Mouse (Mus musculus): ENCODE results near the gene Uncx. TPM values are rescaled to one million over a fixed set of nuclear protein-coding genes. Genes with fewer than 3 reads are reported as not detected.

Gene Uncx
- total RNA-seq, 1 experiment, result not detected

DNA sequence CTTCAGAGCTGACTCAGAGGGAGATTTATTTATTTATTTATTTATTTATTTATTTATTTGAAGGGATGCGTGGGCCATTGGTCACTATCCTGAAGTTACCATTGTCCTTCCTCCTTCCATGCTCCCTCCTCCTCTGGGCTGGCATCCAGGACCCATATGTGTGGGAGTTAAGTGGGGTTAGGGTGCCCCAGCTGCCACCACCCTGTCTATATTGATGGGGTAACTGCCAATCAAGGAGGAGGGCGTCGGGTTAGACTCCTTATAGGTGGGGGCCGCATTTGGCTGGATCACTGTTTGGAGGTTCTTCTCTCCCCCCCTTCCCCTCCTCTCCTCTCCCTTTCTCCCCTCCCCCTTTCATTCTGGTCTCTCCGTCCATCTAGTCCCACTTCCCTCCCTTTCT, 738 bp upstream of the Uncx start:
- in situ Hi-C loops (cut with MboI; ENCODE audit: low sequenced_read_pairs in 2 of 2, unreplicated experiment in 2 of 2), result loop anchor here (5.0 to 25.0 kb wide), 3 partner anchors 365 to 945 kb away; partner anchors contain the start of genes Elfn1 (in 1 of the 2) and Pdgfa (in 1 of the 2)
- no peaks in the 10 kb centered on the region for H3K36me3 ChIP-seq (ENCODE audit: control insufficient read depth, insufficient read depth, low read length, poor library complexity, severe bottlenecking)
- H3K9me3 ChIP-seq (ENCODE audit: control insufficient read depth, insufficient read depth, low read depth, low read length), result no peaks in the 10 kb centered on the region
- H3K27ac ChIP-seq (ENCODE audit: insufficient read depth, low read depth, low read length, poor library complexity, severe bottlenecking), result no peak overlapping the region
- no peak for TF ChIP-seq CHD2 (IDR thresholded peaks at IDR 0.05; ENCODE audit: low read depth, low read length)
- TF ChIP-seq ZNF384 (IDR thresholded peaks at IDR 0.05; ENCODE audit: low read depth, low read length), result no peak
- TF ChIP-seq HCFC1 (IDR thresholded peaks at IDR 0.05; ENCODE audit: borderline replicate concordance, insufficient read depth, low read length), result no peak
- TF ChIP-seq MAFK (IDR thresholded peaks at IDR 0.05; ENCODE audit: insufficient read depth, low read depth, low read length), result no peak
- no peak for TF ChIP-seq ZC3H11A (IDR thresholded peaks at IDR 0.05; ENCODE audit: borderline replicate concordance, low read depth, low read length)
- no peak overlapping the region for H3K4me3 ChIP-seq (ENCODE audit: insufficient read depth in 1 of 2, low read depth in 1 of 2, low read length in 2 of 2, poor library complexity in 1 of 2, severe bottlenecking in 1 of 2)
- no peaks in the 10 kb centered on the region for H3K4me1 ChIP-seq (ENCODE audit: control insufficient read depth in 2 of 2, insufficient read depth in 2 of 2, low read length in 2 of 2, poor library complexity in 1 of 2)
- no peak for DNase-seq (ENCODE audit: low read depth, low spot score)
- no peak overlapping the region for H3K9ac ChIP-seq (ENCODE audit: insufficient read depth, low read depth, low read length, poor library complexity, severe bottlenecking)

DNA sequence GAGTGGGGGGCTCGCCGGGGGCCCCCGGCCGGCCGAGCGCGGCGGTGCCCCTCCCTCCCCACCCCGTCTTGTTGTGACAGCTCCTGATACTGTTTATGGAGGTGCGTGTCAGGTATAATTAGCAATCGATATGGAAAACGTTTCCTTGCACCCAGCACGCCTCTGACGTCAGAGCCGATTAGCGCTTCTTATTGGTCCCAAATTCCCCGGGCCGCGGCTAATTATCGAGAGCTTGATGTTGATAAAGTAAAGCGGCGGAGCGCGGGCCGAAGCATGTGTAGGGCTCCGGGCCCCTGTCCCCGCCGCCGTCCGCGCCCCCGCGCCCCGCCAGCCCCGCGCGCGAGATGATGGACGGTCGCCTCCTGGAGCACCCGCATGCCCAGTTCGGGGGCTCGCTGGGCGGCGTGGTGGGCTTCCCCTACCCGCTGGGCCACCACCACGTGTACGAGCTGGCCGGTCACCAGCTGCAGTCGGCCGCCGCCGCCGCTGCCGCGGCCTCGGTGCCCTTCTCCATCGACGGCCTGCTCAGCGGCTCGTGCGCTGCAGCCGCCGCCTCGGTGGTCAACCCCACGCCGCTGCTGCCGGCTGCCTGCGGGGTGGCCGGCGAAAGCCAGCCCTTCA, 466 bp downstream of the Uncx start:
- DNase-seq (ENCODE audit: low read depth, low spot score), result no peak
- no peak for TF ChIP-seq ZC3H11A (IDR thresholded peaks at IDR 0.05; ENCODE audit: borderline replicate concordance, low read depth, low read length)
- TF ChIP-seq MAFK (IDR thresholded peaks at IDR 0.05; ENCODE audit: insufficient read depth, low read depth, low read length), result no peak
- TF ChIP-seq CHD2 (IDR thresholded peaks at IDR 0.05; ENCODE audit: low read depth, low read length), result no peak
- TF ChIP-seq ZNF384 (IDR thresholded peaks at IDR 0.05; ENCODE audit: low read depth, low read length), result no peak
- no peak for TF ChIP-seq HCFC1 (IDR thresholded peaks at IDR 0.05; ENCODE audit: borderline replicate concordance, insufficient read depth, low read length)
- Histone ChIP-seq H3K27ac (ENCODE audit: insufficient read depth, low read depth, low read length, poor library complexity, severe bottlenecking) (no peak overlapping the region), H3K4me3 (ENCODE audit: insufficient read depth in 1 of 2, low read depth in 1 of 2, low read length in 2 of 2, poor library complexity in 1 of 2, severe bottlenecking in 1 of 2) (peak overlapping the region; percentile 4 to 48; a peak in 3 of 4 replicates), H3K9ac (ENCODE audit: insufficient read depth, low read depth, low read length, poor library complexity, severe bottlenecking) (no peak overlapping the region), H3K36me3 (ENCODE audit: control insufficient read depth, insufficient read depth, low read length, poor library complexity, severe bottlenecking) (no peaks in the 10 kb centered on the region), H3K9me3 (ENCODE audit: control insufficient read depth, insufficient read depth, low read depth, low read length) (no peaks in the 10 kb centered on the region), H3K4me1 (ENCODE audit: control insufficient read depth in 2 of 2, insufficient read depth in 2 of 2, low read length in 2 of 2, poor library complexity in 1 of 2) (no peaks in the 10 kb centered on the region)
- in situ Hi-C loops (cut with MboI; ENCODE audit: low sequenced_read_pairs in 2 of 2, unreplicated experiment in 2 of 2), result loop anchor here (5.0 to 25.0 kb wide), 3 partner anchors 364 to 944 kb away; partner anchors contain the start of genes Elfn1 (in 1 of the 2) and Pdgfa (in 1 of the 2)

DNA sequence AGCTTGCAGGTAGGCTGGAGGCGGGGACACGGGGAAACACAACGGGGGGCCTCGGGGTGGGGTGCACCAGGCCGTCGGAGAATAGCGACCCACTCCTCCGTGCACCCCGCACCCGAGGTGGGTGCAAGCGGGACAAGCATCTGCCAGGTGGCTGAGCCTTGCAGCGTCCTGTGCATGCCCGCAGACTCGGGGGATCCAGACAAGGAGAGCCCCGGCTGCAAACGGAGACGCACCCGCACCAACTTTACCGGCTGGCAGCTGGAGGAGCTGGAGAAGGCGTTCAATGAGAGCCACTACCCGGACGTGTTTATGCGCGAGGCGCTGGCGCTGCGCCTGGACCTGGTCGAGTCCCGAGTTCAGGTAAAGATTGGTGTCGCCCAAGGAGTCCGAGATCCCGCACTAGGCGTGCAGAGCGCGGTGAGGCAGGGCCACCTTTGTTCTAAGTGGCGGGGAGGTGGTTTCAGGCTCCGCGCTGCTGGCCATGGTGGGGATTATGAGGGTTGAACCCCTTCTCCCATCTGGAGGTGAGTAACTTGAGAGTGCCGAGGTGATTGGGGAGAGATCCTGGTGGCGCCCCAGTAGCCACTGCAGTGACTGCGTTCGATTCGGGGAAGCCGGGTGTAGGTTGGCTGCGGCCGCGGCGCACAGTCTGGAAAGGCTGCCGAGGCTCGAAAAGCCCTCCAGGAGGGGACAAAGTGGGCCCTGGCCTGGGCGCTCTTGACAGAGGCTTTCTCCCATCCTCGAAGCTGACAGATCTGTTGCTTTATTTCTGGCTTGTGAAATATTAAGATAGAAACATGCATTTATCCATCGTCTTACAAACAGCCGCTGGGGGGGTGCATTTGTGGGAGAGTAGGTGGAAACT, 1.2 kb downstream of the Uncx start:
- H3K4me1 ChIP-seq (ENCODE audit: control insufficient read depth in 2 of 2, insufficient read depth in 2 of 2, low read length in 2 of 2, poor library complexity in 1 of 2), result no peaks in the 10 kb centered on the region
- H3K36me3 ChIP-seq (ENCODE audit: control insufficient read depth, insufficient read depth, low read length, poor library complexity, severe bottlenecking), result no peaks in the 10 kb centered on the region
- TF ChIP-seq ZC3H11A (IDR thresholded peaks at IDR 0.05; ENCODE audit: borderline replicate concordance, low read depth, low read length), result no peak
- no peak for TF ChIP-seq MAFK (IDR thresholded peaks at IDR 0.05; ENCODE audit: insufficient read depth, low read depth, low read length)
- TF ChIP-seq HCFC1 (IDR thresholded peaks at IDR 0.05; ENCODE audit: borderline replicate concordance, insufficient read depth, low read length), result no peak
- TF ChIP-seq ZNF384 (IDR thresholded peaks at IDR 0.05; ENCODE audit: low read depth, low read length), result no peak
- TF ChIP-seq CHD2 (IDR thresholded peaks at IDR 0.05; ENCODE audit: low read depth, low read length), result no peak
- DNase-seq (ENCODE audit: low read depth, low spot score), result no peak
- no peak overlapping the region for H3K27ac ChIP-seq (ENCODE audit: insufficient read depth, low read depth, low read length, poor library complexity, severe bottlenecking)
- H3K9me3 ChIP-seq (ENCODE audit: control insufficient read depth, insufficient read depth, low read depth, low read length), result no peaks in the 10 kb centered on the region
- in situ Hi-C loops (cut with MboI; ENCODE audit: low sequenced_read_pairs in 2 of 2, unreplicated experiment in 2 of 2), result loop anchor here (5.0 to 25.0 kb wide), 4 partner anchors 363 to 943 kb away; partner anchors contain the start of genes Elfn1 (in 1 of the 2) and Pdgfa (in 1 of the 2)
- peak overlapping the region in 1 of 2 experiments; percentile 48; a peak in 1 of 4 replicates for H3K4me3 ChIP-seq (ENCODE audit: insufficient read depth in 1 of 2, low read depth in 1 of 2, low read length in 2 of 2, poor library complexity in 1 of 2, severe bottlenecking in 1 of 2)
- no peak overlapping the region for H3K9ac ChIP-seq (ENCODE audit: insufficient read depth, low read depth, low read length, poor library complexity, severe bottlenecking)

- Histone ChIP-seq H3K36me3 (ENCODE audit: control insufficient read depth, insufficient read depth, low read length, poor library complexity, severe bottlenecking) (no peaks in the 10 kb centered on the region), H3K9ac (ENCODE audit: insufficient read depth, low read depth, low read length, poor library complexity, severe bottlenecking) (no peak overlapping the region), H3K4me3 (ENCODE audit: insufficient read depth in 1 of 2, low read depth in 1 of 2, low read length in 2 of 2, poor library complexity in 1 of 2, severe bottlenecking in 1 of 2) (no peak overlapping the region), H3K9me3 (ENCODE audit: control insufficient read depth, insufficient read depth, low read depth, low read length) (no peaks in the 10 kb centered on the region), H3K27ac (ENCODE audit: insufficient read depth, low read depth, low read length, poor library complexity, severe bottlenecking) (no peak overlapping the region), H3K4me1 (ENCODE audit: control insufficient read depth in 2 of 2, insufficient read depth in 2 of 2, low read length in 2 of 2, poor library complexity in 1 of 2) (no peaks in the 10 kb centered on the region)
- TF ChIP-seq CHD2 (IDR thresholded peaks at IDR 0.05; ENCODE audit: low read depth, low read length) (no peak), HCFC1 (IDR thresholded peaks at IDR 0.05; ENCODE audit: borderline replicate concordance, insufficient read depth, low read length) (no peak), ZC3H11A (IDR thresholded peaks at IDR 0.05; ENCODE audit: borderline replicate concordance, low read depth, low read length) (no peak), ZNF384 (IDR thresholded peaks at IDR 0.05; ENCODE audit: low read depth, low read length) (no peak), MAFK (IDR thresholded peaks at IDR 0.05; ENCODE audit: insufficient read depth, low read depth, low read length) (no peak)
- no peak for DNase-seq (ENCODE audit: low read depth, low spot score)
- in situ Hi-C loops (cut with MboI; ENCODE audit: low sequenced_read_pairs in 2 of 2, unreplicated experiment in 2 of 2), result loop anchor here in 1 of 2 experiments (5.0 to 25.0 kb wide), 2 partner anchors 367 to 942 kb away; no protein-coding TSS in a partner anchor
These were observed 1.9 kb downstream of the Uncx start for GRCm38 (mm10) chr5:139545221-139545620.

Measured in ES-E14 (cell line).